Mouse (Mus musculus): ENCODE measurements at regions not wholly inside any gene's neighbourhood (a gene's known extent, or its start where the extent isn't known, plus 50 kb on each side); places are given as distances from the start of the nearest gene placed in this dataset.

- CTCF ChIA-PET: interaction anchor here (0.7 kb wide), 1 partner anchor 48 kb away, joined by 3 read pairs; no protein-coding TSS in a partner anchor
These were observed 78.8 kb upstream of the Herc3 start for GRCm38 (mm10) chr6:58752496-58752895.

- CTCF ChIA-PET: no interaction called here
These were observed 74.8 kb upstream of the Herc3 start for GRCm38 (mm10) chr6:58756309-58757015.

- CTCF ChIA-PET: no interaction called here
These were observed 73.9 kb upstream of the Herc3 start for GRCm38 (mm10) chr6:58757339-58757738.

- CTCF ChIA-PET: no interaction called here
These were observed 60.5 kb upstream of the Herc3 start for GRCm38 (mm10) chr6:58770654-58771218.

- CTCF ChIA-PET: no interaction called here
These were observed 59.3 kb upstream of the Herc3 start for GRCm38 (mm10) chr6:58772014-58772413.
